Mouse (Mus musculus): ENCODE measurements at regions not wholly inside any gene's neighbourhood (a gene's known extent, or its start where the extent isn't known, plus 50 kb on each side); places are given as distances from the start of the nearest gene placed in this dataset.

GRCm38 (mm10) chr10:91701822-91702221 is 520.7 kb upstream of the Tmpo start:
- no peaks in the 10 kb centered on the region for H3K4me1 ChIP-seq (ENCODE audit: control insufficient read depth)
- H3K9me3 ChIP-seq (ENCODE audit: control insufficient read depth, low read length), result peaks cover 19% of the 10 kb centered on the region
- no peak overlapping the region for H3K4me3 ChIP-seq (replicated peaks)
- H3K27me3 ChIP-seq (ENCODE audit: control insufficient read depth), result no peaks in the 10 kb centered on the region
- no peak for TF ChIP-seq GATA1 (IDR thresholded peaks at IDR 0.05; ENCODE audit: low read length)
- TF ChIP-seq TAL1 (IDR thresholded peaks at IDR 0.05; ENCODE audit: low read length), result no peak
- no peaks in the 10 kb centered on the region for H3K36me3 ChIP-seq (ENCODE audit: control insufficient read depth)

GRCm38 (mm10) chr10:91686082-91686618 is 505.0 kb upstream of the Tmpo start:
- H3K27me3 ChIP-seq (ENCODE audit: control insufficient read depth), result no peaks in the 10 kb centered on the region
- TF ChIP-seq TAL1 (IDR thresholded peaks at IDR 0.05; ENCODE audit: low read length), result no peak
- TF ChIP-seq GATA1 (IDR thresholded peaks at IDR 0.05; ENCODE audit: low read length), result no peak
- no peaks in the 10 kb centered on the region for H3K4me1 ChIP-seq (ENCODE audit: control insufficient read depth)
- H3K9me3 ChIP-seq (ENCODE audit: control insufficient read depth, low read length), result peaks cover 8% of the 10 kb centered on the region
- no peaks in the 10 kb centered on the region for H3K36me3 ChIP-seq (ENCODE audit: control insufficient read depth)
- no peak overlapping the region for H3K4me3 ChIP-seq (replicated peaks)

GRCm38 (mm10) chr10:91685164-91686027 is 504.3 kb upstream of the Tmpo start:
- peaks cover 8% of the 10 kb centered on the region for H3K9me3 ChIP-seq (ENCODE audit: control insufficient read depth, low read length)
- no peaks in the 10 kb centered on the region for H3K27me3 ChIP-seq (ENCODE audit: control insufficient read depth)
- H3K36me3 ChIP-seq (ENCODE audit: control insufficient read depth), result no peaks in the 10 kb centered on the region
- H3K4me3 ChIP-seq (replicated peaks), result no peak overlapping the region
- no peaks in the 10 kb centered on the region for H3K4me1 ChIP-seq (ENCODE audit: control insufficient read depth)
- no peak for TF ChIP-seq TAL1 (IDR thresholded peaks at IDR 0.05; ENCODE audit: low read length)
- TF ChIP-seq GATA1 (IDR thresholded peaks at IDR 0.05; ENCODE audit: low read length), result no peak

- TF ChIP-seq TAL1 (IDR thresholded peaks at IDR 0.05; ENCODE audit: low read length) (no peak), GATA1 (IDR thresholded peaks at IDR 0.05; ENCODE audit: low read length) (no peak)
- Histone ChIP-seq H3K4me1 (ENCODE audit: control insufficient read depth) (no peaks in the 10 kb centered on the region), H3K36me3 (ENCODE audit: control insufficient read depth) (no peaks in the 10 kb centered on the region), H3K27me3 (ENCODE audit: control insufficient read depth) (no peaks in the 10 kb centered on the region), H3K9me3 (ENCODE audit: control insufficient read depth, low read length) (peaks cover 8% of the 10 kb centered on the region), H3K4me3 (replicated peaks) (no peak overlapping the region)
These were observed 498.5 kb upstream of the Tmpo start for GRCm38 (mm10) chr10:91679641-91680040.

- TF ChIP-seq TAL1 (IDR thresholded peaks at IDR 0.05; ENCODE audit: low read length) (no peak), GATA1 (IDR thresholded peaks at IDR 0.05; ENCODE audit: low read length) (no peak)
These were observed 456.8 kb upstream of the Tmpo start for GRCm38 (mm10) chr10:91637911-91638310.

GRCm38 (mm10) chr10:91628672-91629071 is 447.6 kb upstream of the Tmpo start:
- no peak overlapping the region for H3K4me3 ChIP-seq (replicated peaks)
- H3K9me3 ChIP-seq (ENCODE audit: control insufficient read depth, low read length), result peaks cover 29% of the 10 kb centered on the region
- TF ChIP-seq GATA1 (IDR thresholded peaks at IDR 0.05; ENCODE audit: low read length), result no peak
- TF ChIP-seq TAL1 (IDR thresholded peaks at IDR 0.05; ENCODE audit: low read length), result no peak
- no peaks in the 10 kb centered on the region for H3K27me3 ChIP-seq (ENCODE audit: control insufficient read depth)
- H3K36me3 ChIP-seq (ENCODE audit: control insufficient read depth), result no peaks in the 10 kb centered on the region
- no peaks in the 10 kb centered on the region for H3K4me1 ChIP-seq (ENCODE audit: control insufficient read depth)

More at GRCm38 (mm10) chr10:91637911-91638310, 456.8 kb upstream of the Tmpo start:
- Histone ChIP-seq H3K9me3 (ENCODE audit: control insufficient read depth, low read length) (peaks cover 4% of the 10 kb centered on the region), H3K4me1 (ENCODE audit: control insufficient read depth) (no peaks in the 10 kb centered on the region), H3K27me3 (ENCODE audit: control insufficient read depth) (no peaks in the 10 kb centered on the region), H3K4me3 (replicated peaks) (no peak overlapping the region), H3K36me3 (ENCODE audit: control insufficient read depth) (no peaks in the 10 kb centered on the region)

- Histone ChIP-seq H3K4me1 (ENCODE audit: control insufficient read depth) (no peaks in the 10 kb centered on the region), H3K36me3 (ENCODE audit: control insufficient read depth) (no peaks in the 10 kb centered on the region), H3K9me3 (ENCODE audit: control insufficient read depth, low read length) (peaks cover 23% of the 10 kb centered on the region), H3K4me3 (replicated peaks) (no peak overlapping the region), H3K27me3 (ENCODE audit: control insufficient read depth) (no peaks in the 10 kb centered on the region)
- TF ChIP-seq TAL1 (IDR thresholded peaks at IDR 0.05; ENCODE audit: low read length), result no peak
These were observed 441.2 kb upstream of the Tmpo start for GRCm38 (mm10) chr10:91622281-91622680.

- H3K9me3 ChIP-seq (ENCODE audit: control insufficient read depth, low read length), result peaks cover 44% of the 10 kb centered on the region
- H3K36me3 ChIP-seq (ENCODE audit: control insufficient read depth), result no peaks in the 10 kb centered on the region
- TF ChIP-seq GATA1 (IDR thresholded peaks at IDR 0.05; ENCODE audit: low read length) (no peak), TAL1 (IDR thresholded peaks at IDR 0.05; ENCODE audit: low read length) (no peak)
- H3K4me1 ChIP-seq (ENCODE audit: control insufficient read depth), result no peaks in the 10 kb centered on the region
- H3K4me3 ChIP-seq (replicated peaks), result no peak overlapping the region
- H3K27me3 ChIP-seq (ENCODE audit: control insufficient read depth), result no peaks in the 10 kb centered on the region
These were observed 432.8 kb upstream of the Tmpo start for GRCm38 (mm10) chr10:91613794-91614479.

GRCm38 (mm10) chr10:91612052-91612451 is 430.9 kb upstream of the Tmpo start:
- Histone ChIP-seq H3K4me1 (ENCODE audit: control insufficient read depth) (no peaks in the 10 kb centered on the region), H3K9me3 (ENCODE audit: control insufficient read depth, low read length) (peaks cover 36% of the 10 kb centered on the region), H3K36me3 (ENCODE audit: control insufficient read depth) (no peaks in the 10 kb centered on the region), H3K27me3 (ENCODE audit: control insufficient read depth) (no peaks in the 10 kb centered on the region), H3K4me3 (replicated peaks) (no peak overlapping the region)
- no peak for TF ChIP-seq GATA1 (IDR thresholded peaks at IDR 0.05; ENCODE audit: low read length)
- TF ChIP-seq TAL1 (IDR thresholded peaks at IDR 0.05; ENCODE audit: low read length), result no peak
